Mouse (Mus musculus) central nervous system, embryonic 14 days (tissue): ENCODE results near the gene Tgfbr3l. TPM values are rescaled to one million over a fixed set of nuclear protein-coding genes. Genes with fewer than 3 reads are reported as not detected.

Experiments used
- polyA plus RNA-seq: library from polyadenylated mRNA; depleted of rRNA; stranded (reverse); fragments of >200 nt; gene quantifications from 2 replicates; pipeline ENCODE4 v1.2.3, GENCODE M21; 2012; rRNA removed

The Tgfbr3l gene
- 48.0 and 49.4 TPM in 2 replicates for polyA plus RNA-seq

GRCm38 (mm10) chr8:4247951-4248540, at the start of gene Tgfbr3l:
Gene Tgfbr3l (plus strand): TSS chr8:4248214.

DNA sequence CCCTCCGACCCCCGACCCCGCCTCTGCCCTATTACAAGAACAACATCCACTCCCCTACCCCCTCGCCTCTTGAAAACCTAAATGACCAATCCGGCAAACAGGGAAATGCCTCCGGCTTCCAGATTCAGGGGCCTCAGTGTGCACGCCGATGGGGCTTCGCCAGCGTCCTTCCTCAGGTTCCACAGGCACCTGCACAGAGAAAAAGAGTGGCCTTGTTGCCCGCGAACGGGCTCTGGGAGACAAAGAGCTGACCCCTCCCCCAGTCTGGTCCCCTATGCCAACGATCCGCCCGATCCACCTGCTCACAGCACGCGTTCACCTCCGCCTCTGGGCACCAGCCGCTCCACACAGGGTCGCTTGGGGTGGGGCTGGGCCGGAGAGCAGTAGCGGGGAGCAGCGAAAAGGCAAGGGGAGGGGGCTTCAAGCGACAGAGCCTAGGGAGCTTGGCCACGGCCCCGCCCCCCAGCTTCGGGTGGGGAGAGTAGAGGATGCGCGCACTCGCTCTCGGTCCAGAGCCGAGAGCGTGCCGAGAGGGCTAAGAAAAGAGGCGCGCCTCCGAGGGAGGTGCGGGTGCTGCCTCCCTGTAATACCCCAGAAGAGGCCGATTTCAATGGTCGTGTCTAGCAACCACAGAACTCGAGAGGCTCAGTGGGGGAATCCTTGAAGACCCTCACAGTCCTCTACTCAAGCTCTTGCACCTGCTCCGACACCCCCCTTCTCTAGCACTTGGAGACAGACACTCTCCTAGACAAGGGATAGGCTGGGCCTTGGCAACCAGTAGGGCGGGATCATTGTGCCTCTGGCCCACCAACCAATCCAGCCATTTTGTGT, 31.0 kb upstream of the Tgfbr3l start, which contains the start of gene Prr36:
Prr36 (minus strand) TSS at position 669 of the 831 bp plus-strand sequence.

DNA sequence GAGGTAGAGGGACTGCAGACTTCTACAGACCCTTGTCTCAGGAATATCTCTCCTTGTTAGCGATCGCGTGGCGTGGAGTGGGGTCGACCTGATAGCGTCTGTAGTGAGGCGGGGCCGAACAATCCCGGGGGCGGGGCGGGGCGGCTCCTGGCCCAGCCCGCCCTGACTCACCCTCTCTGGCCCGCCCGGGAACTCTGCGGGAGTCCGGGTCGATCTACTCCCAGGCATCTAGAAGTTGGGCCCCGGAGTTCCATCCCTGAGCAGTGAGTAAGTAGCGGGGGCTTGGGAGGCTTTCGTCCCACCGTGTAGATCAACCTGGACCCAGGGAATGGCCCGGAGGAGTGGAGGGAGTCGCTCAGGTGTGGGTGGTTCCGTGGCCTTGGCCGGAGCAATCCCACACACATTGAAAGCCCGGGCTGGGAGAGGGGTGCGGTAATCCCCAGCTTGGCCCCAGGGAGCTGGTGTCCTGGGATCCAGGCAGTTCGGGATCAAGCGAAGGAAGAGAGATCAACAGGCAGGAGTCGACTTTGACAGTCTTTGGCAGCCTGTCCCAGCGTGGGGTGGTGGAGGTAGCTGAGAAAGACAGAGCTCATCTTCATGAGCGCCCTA, 21.2 kb upstream of the Tgfbr3l start, which contains the start of gene Lrrc8e:
Lrrc8e (plus strand) TSS at position 89 of the 609 bp plus-strand sequence.

GRCm38 (mm10) chr8:4238434-4239192, 9.4 kb upstream of the Tgfbr3l start, which contains the start of the genes Map2k7 and Gm49320:
Gene Map2k7 (plus strand): TSS chr8:4238740.
Gene Gm49320 (plus strand): TSS chr8:4238865.

GRCm38 (mm10) chr8:4252934-4253841, 5.2 kb downstream of the Tgfbr3l start, which contains the start of gene Snapc2:
Gene Snapc2 (plus strand): TSS chr8:4253080.

GRCm38 (mm10) chr8:4259125-4259804, 11.3 kb downstream of the Tgfbr3l start, which contains the start of gene Ctxn1:
Gene Ctxn1 (minus strand): TSS chr8:4259274.

DNA sequence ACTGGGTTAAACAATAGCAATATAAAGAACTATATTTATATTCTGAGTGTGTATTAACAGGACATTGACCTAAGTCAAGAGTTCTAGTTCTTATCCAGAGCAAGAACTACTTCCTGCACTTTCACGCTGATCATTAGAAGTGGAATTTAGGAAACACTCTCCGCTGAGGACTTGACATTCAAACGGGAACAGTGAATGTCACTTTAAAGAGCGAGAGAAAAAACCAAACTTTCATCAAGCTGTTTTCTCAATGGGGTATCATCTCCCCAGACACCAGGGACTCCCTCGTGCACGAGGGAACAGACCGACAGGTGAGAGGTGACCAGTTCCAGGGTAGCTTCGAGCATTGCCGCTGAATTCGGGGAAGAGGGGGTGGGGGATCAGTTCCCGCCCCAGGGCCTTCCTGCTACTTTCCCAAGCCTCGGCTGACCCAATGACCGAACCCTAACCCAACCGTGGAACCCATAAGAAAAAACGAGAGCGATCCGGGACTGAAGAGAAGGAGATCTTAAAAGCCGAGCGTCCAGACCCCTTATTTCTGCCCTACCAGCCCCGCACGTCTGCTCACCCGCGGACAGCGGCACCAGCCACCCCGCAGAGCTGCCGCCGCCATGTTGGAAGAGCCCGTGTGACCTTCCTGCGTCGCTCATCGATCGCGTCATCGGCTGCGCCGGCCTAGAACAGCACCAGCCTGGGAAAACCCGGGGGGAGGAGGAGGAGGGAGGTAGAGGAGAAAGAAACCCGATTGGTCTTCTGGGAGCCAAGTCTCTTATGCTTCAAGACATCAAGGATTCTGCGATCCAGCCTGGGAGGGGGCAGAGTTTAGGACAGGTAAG, 27.5 kb downstream of the Tgfbr3l start, which contains the start of gene Timm44:
Timm44 (minus strand) TSS at position 639 of the 836 bp plus-strand sequence.

Other genes with a start within 250 kb of the Tgfbr3l start
- 0.09 TPM in 1 of 2 replicates, not detected in the other for gene Cd209f, start 142.4 kb upstream of the Tgfbr3l start, polyA plus RNA-seq
- gene Cd209g, start 114.1 kb upstream of the Tgfbr3l start, polyA plus RNA-seq, result not detected in 2 replicates
- 86.5 and 91.0 TPM in 2 replicates for gene Evi5l, start 81.6 kb upstream of the Tgfbr3l start, polyA plus RNA-seq
- gene Prr36, start 30.8 kb upstream of the Tgfbr3l start, polyA plus RNA-seq, result 47.9 and 51.3 TPM in 2 replicates
- gene Lrrc8e, start 21.4 kb upstream of the Tgfbr3l start, polyA plus RNA-seq, result 0.02 and 0.09 TPM in 2 replicates
- 70.2 TPM in 2 replicates for gene Map2k7, start 9.5 kb upstream of the Tgfbr3l start, polyA plus RNA-seq
- gene Gm49320, start 9.3 kb upstream of the Tgfbr3l start, polyA plus RNA-seq, result 7.2 and 7.3 TPM in 2 replicates
- 62.6 and 65.5 TPM in 2 replicates for gene Snapc2, start 4.9 kb downstream of the Tgfbr3l start, polyA plus RNA-seq
- gene Ctxn1, start 11.1 kb downstream of the Tgfbr3l start, polyA plus RNA-seq, result 350 and 390 TPM in 2 replicates
- 78.4 and 88.7 TPM in 2 replicates for gene Timm44, start 27.7 kb downstream of the Tgfbr3l start, polyA plus RNA-seq
- 16.1 and 17.8 TPM in 2 replicates for gene Ccl25, start 77.0 kb downstream of the Tgfbr3l start, polyA plus RNA-seq
- 52.0 and 54.8 TPM in 2 replicates for gene Elavl1, start 77.2 kb downstream of the Tgfbr3l start, polyA plus RNA-seq
- 43.9 and 52.1 TPM in 2 replicates for gene Cers4, start 244.8 kb downstream of the Tgfbr3l start, polyA plus RNA-seq